Mouse (Mus musculus) liver, adult 2 months (tissue): Measurements from ENCODE around the gene Sipa1l3. TPM values are rescaled to one million over a fixed set of nuclear protein-coding genes. Genes with fewer than 3 reads are reported as not detected.

Experiments
- DNase-seq: peaks from one replicate; pipeline ENCODE4 v3.0.0-alpha.2; 2011; ENCODE audit warnings: low read depth, low spot score; ENCODE audit errors: extremely low read depth
- H3K27ac ChIP-seq: fragments of 200-500 bp; replicated peaks from 2 replicates; pipeline ENCODE4 v1.5.1; 2012; ENCODE audit warnings: low read depth, mild to moderate bottlenecking, control low read depth, inconsistent platforms, low read length; ENCODE audit not compliant: insufficient read depth
- H3K27me3 ChIP-seq: fragments of 200-500 bp; 2 replicates; pipeline ENCODE4 v1.6.1; 2012; ENCODE audit warnings: mild to moderate bottlenecking, moderate library complexity, low read length, inconsistent platforms; ENCODE audit not compliant: control insufficient read depth, insufficient read depth
- H3K36me3 ChIP-seq: fragments of 200-500 bp; 2 replicates; pipeline ENCODE4 v1.6.1; 2012; ENCODE audit warnings: low read length, inconsistent platforms; ENCODE audit not compliant: control insufficient read depth, insufficient read depth
- H3K4me1 ChIP-seq: fragments of 200-500 bp; 2 replicates; pipeline ENCODE4 v1.6.1; 2011; ENCODE audit warnings: low read length; ENCODE audit not compliant: control insufficient read depth, insufficient read depth
- H3K4me3 ChIP-seq: fragments of 200-500 bp; 2 replicates; pipeline ENCODE4 v1.5.1; 2011; ENCODE audit warnings: low read depth, mild to moderate bottlenecking, control low read depth, low read length, moderate library complexity; ENCODE audit not compliant: insufficient read depth
- H3K79me2 ChIP-seq: fragments of 200-500 bp; 2 replicates; pipeline ENCODE4 v1.6.1; 2012; ENCODE audit warnings: inconsistent platforms, mild to moderate bottlenecking, low read length, moderate library complexity; ENCODE audit not compliant: control insufficient read depth, insufficient read depth
- H3K9ac ChIP-seq: fragments of 200-500 bp; 2 replicates; pipeline ENCODE4 v1.6.1; 2012; ENCODE audit warnings: low read depth, mild to moderate bottlenecking, control low read depth, inconsistent platforms, low read length
- CTCF ChIP-seq: fragments of 200-500 bp; IDR thresholded peaks from 2 replicates; pipeline ENCODE4 v1.5.1; 2011; ENCODE audit warnings: low read depth, low read length, control low read depth
- POLR2A ChIP-seq: fragments of 200-500 bp; IDR thresholded peaks from 2 replicates; pipeline ENCODE4 v1.6.1; 2011; ENCODE audit warnings: low read length, control low read depth; ENCODE audit not compliant: insufficient read depth; ENCODE audit errors: extremely low read depth
- WGBS: fragments of 180-500 bp; shearing (Covaris S2); methylation state at CpG from one replicate; pipeline ENCODE4 v1.1.7; 2018; 5-methylcytosine and 5-hydroxymethylcytosine counted together
- polyA plus RNA-seq: library from polyadenylated mRNA; depleted of rRNA; stranded (reverse); fragments of >200 nt; gene quantifications from 2 replicates; pipeline ENCODE4 v1.2.3, GENCODE M21; 2012
- total RNA-seq: library from RNA; depleted of rRNA; stranded (reverse); fragments of >200 nt; gene quantifications from 2 replicates; pipeline ENCODE4 v1.2.3, GENCODE M21; 2014

Gene Sipa1l3
- total and polyA plus RNA-seq, 2 experiments: 3.1 to 6.5 TPM

GRCm38 (mm10) chr7:29291616-29292457, 226.6 kb downstream of the Sipa1l3 start:
- Histone ChIP-seq H3K4me1 (peaks cover 6% of the 10 kb centered on the region), H3K27ac (peak overlapping the region; percentile 20), H3K27me3 (no peaks in the 10 kb centered on the region), H3K4me3 (no peak overlapping the region), H3K79me2 (no peaks in the 10 kb centered on the region), H3K9ac (no peak overlapping the region), H3K36me3 (no peaks in the 10 kb centered on the region)
- no peak for DNase-seq
- no peak for TF ChIP-seq CTCF
- TF ChIP-seq POLR2A: no peak
- 33% methylated on average over 7 of the region's 7 CpGs for WGBS

DNA sequence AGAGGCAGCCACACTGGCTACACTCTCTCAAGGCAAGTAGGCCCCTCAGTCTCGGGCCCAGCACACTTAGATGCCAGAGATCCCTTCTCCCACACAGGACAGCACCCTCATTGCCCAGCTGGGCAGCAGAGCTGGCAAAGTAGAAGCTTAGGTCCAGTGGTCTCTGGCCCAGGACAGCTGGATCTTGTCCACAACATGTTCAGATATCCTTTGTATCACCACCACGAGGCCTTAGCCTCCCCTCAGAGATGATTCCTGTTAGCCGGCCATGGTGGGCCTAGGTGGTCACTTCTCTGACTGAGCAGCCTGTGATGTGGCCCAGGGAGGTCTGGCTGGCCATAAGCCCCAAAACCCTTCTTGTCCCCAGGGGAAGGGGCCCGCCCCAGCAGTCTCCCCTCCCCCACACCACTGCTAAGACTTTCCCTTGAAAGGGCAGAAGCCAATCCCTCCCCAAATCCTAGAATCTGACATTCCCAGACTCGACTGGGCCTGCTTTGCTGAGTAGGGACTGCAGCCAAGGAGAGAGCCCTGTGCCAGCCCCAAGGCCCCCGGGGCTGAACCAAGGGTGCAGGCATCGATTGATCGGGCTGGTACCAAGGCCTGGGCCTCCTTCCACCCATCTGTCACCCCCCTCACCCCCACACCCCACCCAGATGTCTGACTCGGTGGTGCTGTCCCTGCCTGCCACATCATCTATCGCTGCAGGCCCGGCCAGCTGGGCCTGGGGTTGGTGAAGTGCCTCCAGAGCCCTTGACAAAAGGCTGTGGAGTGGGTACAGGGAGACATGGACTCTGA, 227.6 kb downstream of the Sipa1l3 start:
- Histone ChIP-seq H3K9ac (no peak overlapping the region), H3K27ac (peak overlapping the region; percentile 20), H3K4me1 (peaks cover 6% of the 10 kb centered on the region), H3K27me3 (no peaks in the 10 kb centered on the region), H3K79me2 (no peaks in the 10 kb centered on the region), H3K36me3 (no peaks in the 10 kb centered on the region), H3K4me3 (peak overlapping the region; percentile 3; the same call in 1 of the 2 replicates)
- WGBS: 57% methylated on average over 11 of the region's 11 CpGs
- DNase-seq: no peak
- TF ChIP-seq CTCF (no peak), POLR2A (no peak)

DNA sequence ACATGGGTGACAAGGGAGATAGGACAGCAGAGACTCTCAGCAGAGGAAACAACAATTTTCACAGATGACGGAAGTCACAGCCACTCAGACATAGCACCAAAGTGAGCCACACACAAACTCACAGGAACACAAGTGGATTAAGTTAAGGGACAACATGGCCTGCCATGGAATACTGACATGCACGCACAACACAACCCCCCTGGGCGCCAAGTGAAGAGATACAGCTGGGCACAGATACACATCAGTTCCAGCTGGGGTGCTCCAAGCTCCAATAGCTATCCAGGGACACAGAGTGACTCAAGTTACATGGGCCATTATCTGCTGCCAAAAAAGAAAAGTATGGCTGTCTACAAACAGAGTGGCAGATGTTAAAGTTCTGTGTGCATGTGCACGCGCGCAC, 228.6 kb downstream of the Sipa1l3 start:
- TF ChIP-seq POLR2A (no peak), CTCF (no peak)
- H3K36me3 ChIP-seq: no peaks in the 10 kb centered on the region
- peak overlapping the region; percentile 55 for H3K9ac ChIP-seq
- DNase-seq: no peak
- H3K4me3 ChIP-seq: peak overlapping the region; percentile 91
- WGBS: 89% methylated on average over 6 of the region's 6 CpGs
- 0 out of 2 replicates have a peak overlapping the region, but pooled peaks have one; percentile 25 for H3K27ac ChIP-seq
- peaks cover 6% of the 10 kb centered on the region for H3K4me1 ChIP-seq
- no peaks in the 10 kb centered on the region for H3K79me2 ChIP-seq
- H3K27me3 ChIP-seq: no peaks in the 10 kb centered on the region

DNA sequence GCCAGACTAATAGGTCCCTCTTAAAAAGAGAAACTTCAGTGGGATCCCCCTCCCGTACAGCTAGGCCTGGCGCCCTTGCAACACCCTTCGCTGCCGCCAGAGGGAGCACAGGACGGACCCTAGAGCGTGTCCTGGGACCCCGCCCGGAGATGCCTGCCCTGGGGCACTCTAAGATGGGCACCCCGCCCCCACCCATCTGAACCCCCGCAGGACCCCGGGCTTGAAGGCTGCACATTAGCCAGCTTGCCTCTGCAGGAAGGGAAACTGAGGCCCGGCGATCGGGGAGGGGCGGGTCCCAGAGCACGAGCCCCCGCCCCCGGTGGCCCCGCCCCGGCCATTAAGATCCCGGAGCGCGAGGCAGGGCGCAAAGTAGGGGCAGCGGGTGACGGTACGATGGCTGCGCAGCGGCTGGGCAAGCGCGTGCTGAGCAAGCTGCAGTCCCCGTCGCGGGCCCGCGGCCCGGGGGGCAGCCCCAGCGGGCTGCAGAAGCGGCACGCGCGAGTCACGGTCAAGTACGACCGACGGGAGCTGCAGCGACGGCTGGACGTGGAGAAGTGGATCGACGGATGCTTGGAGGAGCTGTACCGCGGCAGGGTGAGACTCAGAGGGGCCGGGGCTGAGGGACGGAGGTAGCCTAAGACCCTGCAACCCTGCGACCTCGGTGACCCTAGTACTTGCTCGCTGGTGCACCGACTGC, 229.4 kb downstream of the Sipa1l3 start, which contains the start of gene Ppp1r14a:
Gene Ppp1r14a (plus strand): TSS at position 367 of the 697 bp plus-strand sequence.
- no peak for DNase-seq
- H3K9ac ChIP-seq: peak within 1 kb of the TSS; percentile 55
- peak within 1 kb of the TSS; percentile 91 for H3K4me3 ChIP-seq
- H3K36me3 ChIP-seq: no peaks in the 10 kb centered on the region
- no peaks in the 10 kb centered on the region for H3K27me3 ChIP-seq
- H3K27ac ChIP-seq: peak within 1 kb of the TSS; percentile 56
- peaks cover 6% of the 10 kb centered on the region for H3K4me1 ChIP-seq
- peak; percentile 66; the same call in 1 of the 2 replicates for TF ChIP-seq POLR2A
- peak; percentile 87 for TF ChIP-seq CTCF
- H3K79me2 ChIP-seq: no peaks in the 10 kb centered on the region
- 4% methylated on average over 59 of the region's 59 CpGs for WGBS

DNA sequence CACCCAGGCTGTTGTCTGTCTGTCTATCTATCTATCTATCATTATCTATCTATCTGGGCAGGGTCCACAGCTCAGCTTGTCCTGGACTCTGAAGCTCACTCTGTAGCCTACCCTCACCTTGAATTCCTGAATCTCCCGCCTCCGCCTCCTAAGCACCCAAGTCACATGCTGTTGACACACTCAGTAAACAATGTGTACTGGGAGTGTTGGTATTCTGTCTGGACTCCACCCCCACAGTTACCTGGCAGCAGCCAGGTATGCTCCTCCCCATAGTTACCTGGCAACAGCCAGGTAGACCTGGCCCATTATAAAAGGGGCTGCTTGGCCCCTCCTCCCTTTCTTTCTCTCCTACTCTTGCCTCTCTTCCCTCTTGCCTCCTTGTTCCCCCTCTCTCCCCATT, 230.4 kb downstream of the Sipa1l3 start:
- H3K36me3 ChIP-seq: no peaks in the 10 kb centered on the region
- no peak overlapping the region for H3K4me3 ChIP-seq
- no peak overlapping the region for H3K9ac ChIP-seq
- 80% methylated on average over 2 of the region's 2 CpGs for WGBS
- TF ChIP-seq CTCF: no peak
- TF ChIP-seq POLR2A: no peak
- H3K4me1 ChIP-seq: peaks cover 6% of the 10 kb centered on the region
- H3K27ac ChIP-seq: no peak overlapping the region
- H3K27me3 ChIP-seq: no peaks in the 10 kb centered on the region
- H3K79me2 ChIP-seq: no peaks in the 10 kb centered on the region
- DNase-seq: no peak
